Mouse (Mus musculus): Measurements from ENCODE around the gene Fhdc1.

DNA sequence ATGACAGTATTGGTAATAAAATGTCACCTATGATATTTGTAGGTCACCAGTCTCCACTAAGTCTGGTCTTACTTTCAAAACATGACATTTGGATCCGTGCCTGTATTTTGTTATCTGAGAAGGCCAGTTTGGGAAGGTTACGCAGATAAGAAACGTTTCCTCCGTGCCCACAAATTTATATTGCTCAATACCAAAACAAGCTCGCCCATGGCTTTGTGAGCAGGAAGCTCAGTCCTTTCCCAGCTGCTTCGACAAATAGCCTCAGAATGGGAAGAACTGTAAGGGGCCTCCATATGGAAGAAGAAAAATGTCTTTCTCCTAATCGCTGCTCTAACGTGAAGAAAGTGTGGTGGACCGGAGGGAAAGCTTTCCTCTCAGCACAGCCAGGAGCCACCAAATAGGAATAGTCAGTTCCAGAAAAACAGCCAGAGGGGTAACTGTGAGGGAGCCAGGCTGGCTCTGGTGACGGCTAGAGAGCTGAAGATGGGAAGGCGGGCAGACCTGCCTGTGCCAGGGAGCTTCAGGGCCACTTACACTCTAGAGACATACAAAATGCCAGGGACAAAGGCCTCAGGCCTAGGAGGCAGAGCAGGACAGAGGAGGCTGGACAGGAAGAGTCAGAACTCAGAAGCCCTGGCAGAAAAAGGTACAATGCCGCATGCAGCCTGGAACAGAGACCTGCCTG, 24.4 kb downstream of the Fhdc1 start:
- TF ChIP-seq CTCF (conservative IDR thresholded peaks at IDR 0.05; ENCODE audit: low read length) (no peak), NANOG (IDR thresholded peaks at IDR 0.05; ENCODE audit: borderline replicate concordance, low read length) (no peak)
